Mouse (Mus musculus): Measurements from ENCODE around the gene Tmem108.
"Not testable (repeated sequence)": the region's sequence is repeated elsewhere in the genome, so short reads cannot be mapped to it uniquely, and the experiment has no call there.

Gene Tmem108

DNA sequence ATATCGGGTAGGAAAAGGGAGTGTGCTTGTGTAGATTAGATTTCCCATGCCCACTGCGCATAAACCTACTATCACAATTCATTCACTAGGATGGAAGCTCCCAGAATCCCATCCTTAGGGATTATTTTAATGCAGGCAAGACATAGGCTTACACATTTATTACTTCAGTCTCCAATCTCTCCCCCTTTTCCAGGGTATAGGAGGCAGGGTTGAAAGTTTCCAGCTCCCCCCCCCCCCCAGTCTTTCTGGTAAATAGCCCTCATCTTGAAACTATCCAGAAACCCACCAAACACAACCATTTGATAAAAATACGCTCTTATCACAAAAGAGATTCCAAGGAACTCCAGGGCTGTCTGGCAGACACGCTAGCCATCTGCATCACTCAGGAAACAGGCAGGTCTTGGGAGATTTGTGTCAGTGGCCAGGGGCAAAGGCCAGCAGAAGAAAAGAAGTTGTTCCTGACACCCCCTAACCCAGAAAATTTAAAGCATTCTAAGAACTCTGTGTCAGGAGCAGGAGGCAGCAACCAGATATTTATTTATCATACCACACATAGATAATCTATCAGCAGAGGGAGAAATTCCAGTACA, 79.8 kb downstream of the Tmem108 start:
- no peak for DNase-seq (ENCODE audit: low spot score)

GRCm38 (mm10) chr9:103679234-103679633, 82.4 kb downstream of the Tmem108 start:
- DNase-seq (ENCODE audit: low spot score) = no peak

DNA sequence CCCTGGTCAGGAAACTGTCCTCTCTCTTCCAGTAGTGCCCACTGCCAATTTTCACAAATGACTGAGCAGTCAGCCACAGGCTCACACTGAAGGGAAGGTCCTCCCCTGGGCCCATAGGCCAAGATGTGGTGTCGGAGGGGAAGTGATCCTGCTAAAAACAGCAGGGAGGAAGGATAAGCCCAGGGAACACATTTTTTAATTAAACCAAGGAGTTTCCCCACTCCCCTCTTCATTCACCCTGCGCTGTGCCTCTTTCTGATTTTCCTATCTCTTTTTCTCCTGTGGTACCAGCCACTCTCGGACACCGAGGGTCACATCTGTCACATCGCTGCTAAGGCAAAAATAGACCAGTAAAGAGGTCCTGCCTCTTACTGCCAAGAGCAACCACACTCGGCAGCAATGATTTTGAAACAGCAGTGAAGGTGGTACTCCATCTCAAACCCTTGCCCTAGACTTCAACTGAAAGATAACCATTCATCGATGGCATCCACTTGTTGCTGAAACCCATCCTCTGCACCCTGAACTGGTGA, 83.0 kb downstream of the Tmem108 start:
- DNase-seq (ENCODE audit: low spot score) = no peak

GRCm38 (mm10) chr9:103677811-103678210, 83.8 kb downstream of the Tmem108 start:
- no peak for DNase-seq (ENCODE audit: low spot score)

DNA sequence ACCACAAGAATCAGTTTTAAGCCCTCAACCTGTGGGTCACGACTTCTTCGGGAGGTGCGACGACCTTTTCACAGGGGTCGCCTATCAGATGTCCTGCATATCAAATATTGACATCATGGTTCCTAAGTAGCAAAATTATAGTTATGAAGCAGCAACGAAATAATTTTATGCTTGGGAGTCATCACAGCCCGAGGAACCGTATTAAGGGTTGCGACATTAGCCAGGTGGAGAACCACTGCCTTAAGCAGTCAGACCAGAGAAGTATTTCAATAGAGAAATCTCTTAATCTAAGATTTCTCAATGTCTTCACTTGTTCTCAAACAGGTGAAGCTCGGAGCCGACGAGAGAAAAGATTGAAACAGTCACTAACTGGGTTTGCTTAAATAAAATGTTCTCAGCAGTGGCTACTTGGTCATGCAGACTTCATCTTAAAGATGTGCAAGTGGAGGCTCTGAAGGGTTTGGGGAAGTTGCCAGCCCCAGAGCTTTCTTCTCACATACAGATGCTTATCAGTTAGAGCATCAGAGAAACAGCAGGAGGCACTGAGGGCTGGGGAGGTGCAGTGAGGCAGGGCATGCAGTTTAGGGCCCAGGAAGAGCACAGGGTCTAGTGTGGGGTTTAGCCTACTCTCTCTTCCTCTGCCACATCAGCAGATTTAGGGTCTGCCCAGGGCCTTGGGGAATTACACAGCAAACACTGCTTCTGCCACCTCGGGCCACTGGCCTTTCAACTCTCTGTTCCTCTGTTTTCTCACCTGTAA, 85.7 kb downstream of the Tmem108 start:
- no peak for DNase-seq (ENCODE audit: low spot score)

DNA sequence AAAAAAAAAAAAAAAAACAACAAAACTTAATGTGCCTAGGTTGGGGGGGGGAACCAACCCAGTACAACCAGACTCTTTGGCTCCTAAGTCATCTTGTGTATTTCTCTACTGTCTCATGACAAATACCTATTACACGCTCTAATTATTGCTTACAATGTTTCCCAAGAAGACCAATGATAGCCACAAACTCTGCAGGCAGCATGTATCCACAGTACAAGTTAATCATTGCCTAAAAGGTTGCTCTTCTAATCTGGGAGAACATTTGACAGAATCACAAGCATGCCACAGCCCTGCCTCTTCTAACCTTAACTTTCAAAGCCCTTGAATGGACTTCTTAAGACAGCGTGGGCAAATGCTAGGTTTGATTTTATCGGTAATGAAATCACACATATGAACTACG, 88.8 kb downstream of the Tmem108 start:
- DNase-seq (ENCODE audit: low spot score) = no peak

- not testable (repeated sequence) for DNase-seq (ENCODE audit: low spot score)
Measured at GRCm38 (mm10) chr9:103670592-103671113, 91.0 kb downstream of the Tmem108 start.

- no peak for DNase-seq (ENCODE audit: low spot score)
Measured at GRCm38 (mm10) chr9:103668830-103669229, 92.8 kb downstream of the Tmem108 start.

GRCm38 (mm10) chr9:103665817-103666216, 95.8 kb downstream of the Tmem108 start:
- DNase-seq (ENCODE audit: low spot score) = no peak

DNA sequence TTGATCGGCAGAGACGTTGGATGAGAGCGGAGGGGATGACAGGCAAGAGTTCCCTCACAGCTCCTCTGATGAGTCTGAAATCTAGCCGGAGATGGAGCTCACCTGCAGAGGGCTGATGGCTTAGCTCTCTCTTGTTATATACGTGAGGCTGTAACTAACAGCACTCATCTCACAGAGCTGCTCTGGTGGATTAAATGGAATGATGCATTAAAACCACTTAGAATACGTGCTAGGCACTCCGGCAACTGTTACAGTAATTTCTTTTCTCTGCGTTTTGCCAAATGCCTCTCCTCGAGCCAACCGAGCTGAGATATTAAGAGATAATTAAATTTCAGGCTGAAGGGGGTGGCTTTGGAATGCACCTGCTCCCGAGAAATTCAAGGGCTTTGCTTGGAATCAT, 97.5 kb downstream of the Tmem108 start:
- no peak for DNase-seq (ENCODE audit: low spot score)

- DNase-seq (ENCODE audit: low spot score) = no peak
Measured at GRCm38 (mm10) chr9:103661873-103662272, 99.8 kb downstream of the Tmem108 start.

GRCm38 (mm10) chr9:103657981-103658380, 103.7 kb downstream of the Tmem108 start:
- DNase-seq (ENCODE audit: low spot score) = no peak

- peak; percentile 25 for DNase-seq (ENCODE audit: low spot score)
Measured at GRCm38 (mm10) chr9:103657183-103657975, 104.3 kb downstream of the Tmem108 start.

DNA sequence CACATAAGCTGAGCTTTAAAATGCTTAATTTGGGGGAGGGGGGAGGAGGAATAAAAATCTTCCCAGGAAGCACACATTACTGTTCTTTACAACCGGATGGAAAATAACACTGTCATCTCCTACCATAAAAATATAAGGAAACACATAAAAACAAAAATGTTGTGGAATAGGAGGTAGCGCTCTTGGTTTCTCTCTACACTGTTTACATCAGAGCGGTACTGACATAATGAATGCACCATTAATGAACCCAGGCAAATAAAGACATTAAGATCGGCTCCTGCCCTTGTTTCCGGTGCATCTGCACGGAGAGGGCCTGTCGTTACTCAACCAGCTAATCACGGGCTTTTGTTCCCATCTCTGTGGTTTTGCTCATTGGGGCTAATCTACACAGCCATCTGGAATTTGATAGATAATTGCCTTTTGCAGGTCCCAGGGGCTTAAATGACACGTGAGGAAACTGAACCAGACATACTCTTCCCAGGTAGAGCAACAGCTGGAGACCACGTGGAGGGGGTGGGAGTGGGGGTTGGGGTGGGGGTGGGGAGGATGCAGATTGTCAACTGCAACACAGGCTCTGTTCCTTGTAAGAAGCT, 107.5 kb downstream of the Tmem108 start:
- DNase-seq (ENCODE audit: low spot score) = no peak

GRCm38 (mm10) chr9:103652127-103652882, 109.3 kb downstream of the Tmem108 start:
- DNase-seq (ENCODE audit: low spot score) = peak; percentile 33

- no peak for DNase-seq (ENCODE audit: low spot score)
Measured at GRCm38 (mm10) chr9:103646605-103647004, 115.0 kb downstream of the Tmem108 start.

- no peak for DNase-seq (ENCODE audit: low spot score)
Measured at GRCm38 (mm10) chr9:103645724-103646123, 115.9 kb downstream of the Tmem108 start.

GRCm38 (mm10) chr9:103642300-103642699, 119.3 kb downstream of the Tmem108 start:
- no peak for DNase-seq (ENCODE audit: low spot score)

DNA sequence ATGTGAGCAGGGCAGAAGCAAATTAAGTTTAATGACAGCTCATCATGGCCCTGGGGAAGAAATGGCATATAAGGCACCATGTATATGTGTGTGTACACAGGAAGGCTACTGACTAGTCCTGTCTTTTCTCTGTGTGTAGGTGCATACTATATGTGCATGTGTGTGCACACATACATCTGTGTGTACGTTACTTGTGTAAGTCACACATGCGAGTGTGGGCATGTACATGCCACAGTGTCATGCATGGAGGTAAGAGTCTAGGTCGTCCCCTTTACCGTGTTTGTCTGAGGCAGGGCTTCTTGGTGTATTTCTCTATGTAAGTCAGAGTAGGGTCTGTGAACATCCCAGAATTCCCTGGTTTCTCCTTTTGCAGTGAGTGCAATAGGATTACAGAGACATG, 120.3 kb downstream of the Tmem108 start:
- DNase-seq (ENCODE audit: low spot score) = no peak

- DNase-seq (ENCODE audit: low spot score) = no peak
Measured at GRCm38 (mm10) chr9:103639413-103639812, 122.2 kb downstream of the Tmem108 start.

GRCm38 (mm10) chr9:103637451-103637850, 124.2 kb downstream of the Tmem108 start:
- no peak for DNase-seq (ENCODE audit: low spot score)
